Mouse (Mus musculus) kidney, postnatal 14 days (tissue): ENCODE measurements around the gene Anks3.

ENCODE experiments used
- DNase-seq: peaks from one replicate; pipeline ENCODE4 v3.0.0; 2022; ENCODE audit warnings: mixed read lengths

The Anks3 gene

GRCm38 (mm10) chr16:4965392-4966129 is 1.6 kb upstream of the Anks3 start:
- DNase-seq, result no peak

- DNase-seq, result no peak
Measured at GRCm38 (mm10) chr16:4964731-4965391, 856 bp upstream of the Anks3 start.

GRCm38 (mm10) chr16:4963346-4963745 is 659 bp downstream of the Anks3 start:
- DNase-seq, result no peak

GRCm38 (mm10) chr16:4960260-4960659 is 3.7 kb downstream of the Anks3 start:
- DNase-seq, result no peak

- DNase-seq, result no peak
Measured at GRCm38 (mm10) chr16:4957446-4957845, 6.6 kb downstream of the Anks3 start.

GRCm38 (mm10) chr16:4956609-4957008 is 7.4 kb downstream of the Anks3 start:
- DNase-seq, result no peak

- no peak for DNase-seq
Measured at GRCm38 (mm10) chr16:4947378-4947777, 16.6 kb downstream of the Anks3 start.

- peak; percentile 41 for DNase-seq
Measured at GRCm38 (mm10) chr16:4946155-4946554, 17.9 kb downstream of the Anks3 start.

GRCm38 (mm10) chr16:4945415-4945814 is 18.6 kb downstream of the Anks3 start:
- no peak for DNase-seq

- no peak for DNase-seq
Measured at GRCm38 (mm10) chr16:4943431-4943830, 20.6 kb downstream of the Anks3 start.

GRCm38 (mm10) chr16:4942868-4943267 is 21.1 kb downstream of the Anks3 start:
- no peak for DNase-seq

- DNase-seq, result no peak
Measured at GRCm38 (mm10) chr16:4941016-4941415, 23.0 kb downstream of the Anks3 start.

- no peak for DNase-seq
Measured at GRCm38 (mm10) chr16:4940311-4940850, 23.6 kb downstream of the Anks3 start.

GRCm38 (mm10) chr16:4939412-4939811 is 24.6 kb downstream of the Anks3 start:
- peak; percentile 68 for DNase-seq

GRCm38 (mm10) chr16:4938989-4939388 is 25.0 kb downstream of the Anks3 start:
- DNase-seq, result peak; percentile 97

- DNase-seq, result no peak
Measured at GRCm38 (mm10) chr16:4938461-4938860, 25.5 kb downstream of the Anks3 start, which contains the start of gene Nudt16l1. Gene Nudt16l1 (plus strand): TSS chr16:4938761.

GRCm38 (mm10) chr16:4937351-4938190 is 26.4 kb downstream of the Anks3 start:
- peak; percentile 45 for DNase-seq

GRCm38 (mm10) chr16:4935931-4936703 is 27.9 kb downstream of the Anks3 start:
- peak; percentile 37 for DNase-seq

- DNase-seq, result no peak
Measured at GRCm38 (mm10) chr16:4935430-4935829, 28.6 kb downstream of the Anks3 start.

GRCm38 (mm10) chr16:4932429-4932828 is 31.6 kb downstream of the Anks3 start:
- DNase-seq, result peak; percentile 90

GRCm38 (mm10) chr16:4928474-4928873 is 35.5 kb downstream of the Anks3 start:
- DNase-seq, result no peak

- DNase-seq, result no peak
Measured at GRCm38 (mm10) chr16:4927967-4928366, 36.0 kb downstream of the Anks3 start.
